Mouse (Mus musculus) adrenal gland, postnatal 25 days (tissue): ENCODE measurements around the gene Ap3b1. TPM values are rescaled to one million over a fixed set of nuclear protein-coding genes. Genes with fewer than 3 reads are reported as not detected.
"Not testable (repeated sequence)": the region's sequence is repeated elsewhere in the genome, so short reads cannot be mapped to it uniquely, and the experiment has no call there.

ENCODE experiments used
- DNase-seq: peaks from one replicate; pipeline ENCODE4 v3.0.0; 2021; ENCODE audit warnings: mixed read lengths
- long read RNA-seq: library from polyadenylated mRNA; stranded (forward); transcript quantifications from one replicate; pipeline ENCODE4 v2.0.0, GENCODE M21; 2021
- total RNA-seq: library from RNA; stranded (reverse); gene quantifications from 2 replicates; pipeline ENCODE4 v1.2.3, GENCODE M21; 2021

Gene Ap3b1
- total RNA-seq, result 45.0 and 54.1 TPM in 2 replicates
- long read RNA-seq, full-length matches to known transcripts, result 1 of 10 reads
- long read RNA-seq, partial matches to known transcripts, result 7 of 10 reads
- long read RNA-seq, other reads (novel, unspliced or antisense), result 2 of 10 reads

GRCm38 (mm10) chr13:94358401-94359265 is at the start of gene Ap3b1:
Gene Ap3b1, plus strand, starts transcription at chr13:94358960.
- DNase-seq, result peak; percentile 94

GRCm38 (mm10) chr13:94312812-94313211 is 45.9 kb upstream of the Ap3b1 start:
- not testable (repeated sequence) for DNase-seq

- DNase-seq, result no peak
Measured at GRCm38 (mm10) chr13:94316975-94317511, 41.7 kb upstream of the Ap3b1 start.

GRCm38 (mm10) chr13:94321094-94321792 is 37.5 kb upstream of the Ap3b1 start:
- no peak for DNase-seq

GRCm38 (mm10) chr13:94322475-94322874 is 36.3 kb upstream of the Ap3b1 start:
- no peak for DNase-seq

GRCm38 (mm10) chr13:94328063-94328462 is 30.7 kb upstream of the Ap3b1 start:
- peak; percentile 50 for DNase-seq

- not testable (repeated sequence) for DNase-seq
Measured at GRCm38 (mm10) chr13:94329005-94329404, 29.8 kb upstream of the Ap3b1 start.

GRCm38 (mm10) chr13:94330392-94330979 is 28.3 kb upstream of the Ap3b1 start:
- DNase-seq, result no peak

GRCm38 (mm10) chr13:94338357-94338756 is 20.4 kb upstream of the Ap3b1 start:
- DNase-seq, result no peak

GRCm38 (mm10) chr13:94343192-94343591 is 15.6 kb upstream of the Ap3b1 start:
- no peak for DNase-seq

- not testable (repeated sequence) for DNase-seq
Measured at GRCm38 (mm10) chr13:94344600-94344999, 14.2 kb upstream of the Ap3b1 start.

GRCm38 (mm10) chr13:94354584-94354983 is 4.2 kb upstream of the Ap3b1 start:
- DNase-seq, result no peak

GRCm38 (mm10) chr13:94358101-94358400 is 709 bp upstream of the Ap3b1 start:
- DNase-seq, result no peak

GRCm38 (mm10) chr13:94359282-94359920 is 641 bp downstream of the Ap3b1 start:
- DNase-seq, result no peak

- not testable (repeated sequence) for DNase-seq
Measured at GRCm38 (mm10) chr13:94361013-94361580, 2.3 kb downstream of the Ap3b1 start.

GRCm38 (mm10) chr13:94364336-94364735 is 5.6 kb downstream of the Ap3b1 start:
- DNase-seq, result no peak

- DNase-seq, result no peak
Measured at GRCm38 (mm10) chr13:94365108-94365907, 6.5 kb downstream of the Ap3b1 start.

GRCm38 (mm10) chr13:94367869-94368268 is 9.1 kb downstream of the Ap3b1 start:
- no peak for DNase-seq

- DNase-seq, result no peak
Measured at GRCm38 (mm10) chr13:94370521-94370920, 11.8 kb downstream of the Ap3b1 start.

- DNase-seq, result no peak
Measured at GRCm38 (mm10) chr13:94372066-94372465, 13.3 kb downstream of the Ap3b1 start.

- DNase-seq, result no peak
Measured at GRCm38 (mm10) chr13:94374131-94374530, 15.4 kb downstream of the Ap3b1 start.
